Mouse (Mus musculus) liver, embryonic 14.5 days (tissue): Measurements from ENCODE around the gene Arl13b. TPM values are rescaled to one million over a fixed set of nuclear protein-coding genes. Genes with fewer than 3 reads are reported as not detected.

Experiments
- ATAC-seq: fragments of 200-750 bp; cut with Nextera tagmentation; 2 replicates; pipeline ENCODE4 v1.8.0; 2017; ENCODE audit warnings: moderate number of reproducible peaks, mild to moderate bottlenecking, moderate library complexity; ENCODE audit not compliant: insufficient read depth
- DNase-seq, 3 experiments: peaks; one replicate each; pipeline ENCODE4 v3.0.0-alpha.2; 2012 to 2013; ENCODE audit warnings: low read depth in 3 of 3, low spot score in 3 of 3
- H3K27ac ChIP-seq: fragments of 300-500 bp; sonication (generic); 2 replicates; pipeline ENCODE4 v1.5.1; 2014; ENCODE audit warnings: moderate library complexity, mild to moderate bottlenecking, control low read depth, inconsistent platforms
- H3K27me3 ChIP-seq: fragments of 300-500 bp; sonication (generic); 2 replicates; pipeline ENCODE4 v1.6.1; 2014; ENCODE audit warnings: mild to moderate bottlenecking, low read length, moderate library complexity; ENCODE audit not compliant: control insufficient read depth, insufficient read depth
- H3K36me3 ChIP-seq: fragments of 300-500 bp; sonication (generic); replicated peaks from 2 replicates; pipeline ENCODE4 v1.6.1; 2014; ENCODE audit warnings: low read depth; ENCODE audit not compliant: control insufficient read depth, insufficient read depth
- H3K4me1 ChIP-seq, 2 experiments: fragments of 200-500 bp in 1 of 2; fragments of 300-500 bp in 1 of 2; sonication (generic) in 1 of 2; replicated peaks; 2 replicates each; pipeline ENCODE4 v1.6.1; 2012 to 2014; ENCODE audit warnings: antibody characterized with exemption in 1 of 2, inconsistent platforms in 1 of 2, low read length in 1 of 2; ENCODE audit not compliant: control insufficient read depth in 2 of 2, insufficient read depth in 2 of 2
- H3K4me2 ChIP-seq: fragments of 300-500 bp; sonication (generic); 2 replicates; pipeline ENCODE4 v1.6.1; 2014; ENCODE audit warnings: low read depth, mild to moderate bottlenecking, control low read depth, moderate library complexity
- H3K4me3 ChIP-seq, 2 experiments: fragments of 200-500 bp in 1 of 2; fragments of 300-500 bp in 1 of 2; sonication (generic) in 1 of 2; 2 replicates each; pipeline ENCODE4 v1.5.1; 2012 to 2014; ENCODE audit warnings: low read depth in 2 of 2, low read length in 2 of 2, mild to moderate bottlenecking in 2 of 2, control low read depth in 1 of 2, inconsistent platforms in 1 of 2, moderate library complexity in 1 of 2; ENCODE audit not compliant: insufficient read depth in 1 of 2
- H3K9ac ChIP-seq: fragments of 300-500 bp; sonication (generic); replicated peaks from 2 replicates; pipeline ENCODE4 v1.6.1; 2014; ENCODE audit warnings: mild to moderate bottlenecking, control low read depth, moderate library complexity
- H3K9me3 ChIP-seq: fragments of 300-500 bp; sonication (generic); 2 replicates; pipeline ENCODE4 v1.6.1; 2016; ENCODE audit warnings: low read length, mixed read lengths; ENCODE audit not compliant: control insufficient read depth
- CTCF ChIP-seq: IDR thresholded peaks from 2 replicates; pipeline ENCODE4 v1.5.1; 2016; ENCODE audit warnings: antibody characterized with exemption, low read depth, control low read depth
- EP300 ChIP-seq: IDR thresholded peaks from 2 replicates; pipeline ENCODE4 v1.6.1; 2016; ENCODE audit warnings: antibody characterized with exemption, low read depth
- WGBS: fragments of 180-500 bp; shearing (Covaris S2); extraction: QIAGEN DNeasy Blood & Tissue Kit; methylation state at CpG from one replicate; pipeline ENCODE4 v1.1.7; 2014; ENCODE audit not compliant: insufficient replicate concordance; 5-methylcytosine and 5-hydroxymethylcytosine counted together
- polyA plus RNA-seq, 2 experiments: library from polyadenylated mRNA; depleted of rRNA in 1 of 2; stranded (reverse) in 1 of 2; unstranded in 1 of 2; fragments of >200 nt; fragmentation: Nextera tagmentation in 1 of 2; extraction: Ambion mirVana in 1 of 2; gene quantifications; 2 replicates each; pipeline versions ENCODE4 v1.2.1 to v1.2.3; 2012 to 2014

The Arl13b gene
- polyA plus RNA-seq (2012; rRNA removed) (1.4 and 1.9 TPM in 2 replicates), polyA plus RNA-seq (2014; fragmentation: Nextera tagmentation; extraction: Ambion mirVana) (4.2 and 4.3 TPM in 2 replicates)

GRCm38 (mm10) chr16:62846498-62847312 is at the start of gene Arl13b:
Gene Arl13b, minus strand, starts transcription at chr16:62847040.
- ATAC-seq: peak; percentile 100
- Histone ChIP-seq H3K9me3 (no peaks in the 10 kb centered on the region), H3K27ac (no peak within 1 kb of the TSS), H3K4me1 (peaks cover 5 to 8% of the 10 kb centered on the region in 2 experiments; a peak in 3 of 4 replicates), H3K4me2 (peak within 1 kb of the TSS; percentile 55), H3K27me3 (no peaks in the 10 kb centered on the region), H3K4me3 (peak within 1 kb of the TSS; percentile 66 to 80), H3K9ac (peak within 1 kb of the TSS; percentile 59), H3K36me3 (no peaks in the 10 kb centered on the region)
- WGBS: under 1% methylated on average over 52 of the region's 52 CpGs
- DNase-seq: peak; percentile 95 to 97 (median 95)
- TF ChIP-seq EP300: no peak
- no peak for TF ChIP-seq CTCF

- Histone ChIP-seq H3K9ac (no peak overlapping the region), H3K36me3 (no peaks in the 10 kb centered on the region), H3K27ac (no peak overlapping the region), H3K4me2 (no peak overlapping the region), H3K4me3 (no peak overlapping the region), H3K9me3 (no peaks in the 10 kb centered on the region), H3K4me1 (no peaks in the 10 kb centered on the region), H3K27me3 (no peaks in the 10 kb centered on the region)
- TF ChIP-seq EP300: no peak
- no peak for TF ChIP-seq CTCF
- DNase-seq (no peak), ATAC-seq (no peak)
- WGBS: 55% methylated on average over 3 of the region's 3 CpGs
These were observed 49.0 kb upstream of the Arl13b start for GRCm38 (mm10) chr16:62895824-62896223.

GRCm38 (mm10) chr16:62874065-62874464 is 27.2 kb upstream of the Arl13b start:
- 68% methylated on average over 6 of the region's 6 CpGs for WGBS
- Histone ChIP-seq H3K9me3 (no peaks in the 10 kb centered on the region), H3K36me3 (no peaks in the 10 kb centered on the region), H3K27me3 (no peaks in the 10 kb centered on the region), H3K4me3 (no peak overlapping the region), H3K9ac (no peak overlapping the region), H3K4me1 (no peaks in the 10 kb centered on the region), H3K27ac (no peak overlapping the region), H3K4me2 (no peak overlapping the region)
- ATAC-seq (no peak), DNase-seq (no peak)
- TF ChIP-seq EP300: no peak
- no peak for TF ChIP-seq CTCF

- ATAC-seq (no peak), DNase-seq (no peak)
- 60% methylated on average over 4 of the region's 4 CpGs for WGBS
- Histone ChIP-seq H3K4me2 (no peak overlapping the region), H3K36me3 (no peaks in the 10 kb centered on the region), H3K4me1 (no peaks in the 10 kb centered on the region), H3K9ac (no peak overlapping the region), H3K27me3 (no peaks in the 10 kb centered on the region), H3K27ac (no peak overlapping the region), H3K4me3 (no peak overlapping the region), H3K9me3 (no peaks in the 10 kb centered on the region)
- TF ChIP-seq CTCF: no peak
- TF ChIP-seq EP300: no peak
These were observed 26.3 kb upstream of the Arl13b start for GRCm38 (mm10) chr16:62873180-62873579.

GRCm38 (mm10) chr16:62872688-62873117 is 25.9 kb upstream of the Arl13b start:
- H3K4me3 ChIP-seq: no peak overlapping the region
- H3K9me3 ChIP-seq: no peaks in the 10 kb centered on the region
- TF ChIP-seq CTCF: no peak
- no peaks in the 10 kb centered on the region for H3K27me3 ChIP-seq
- no peak overlapping the region for H3K27ac ChIP-seq
- DNase-seq: no peak
- H3K4me2 ChIP-seq: no peak overlapping the region
- H3K36me3 ChIP-seq: no peaks in the 10 kb centered on the region
- ATAC-seq: no peak
- H3K4me1 ChIP-seq: no peaks in the 10 kb centered on the region
- H3K9ac ChIP-seq: no peak overlapping the region
- 64% methylated on average over 5 of the region's 5 CpGs for WGBS
